Mouse (Mus musculus): ENCODE data around the gene Ift122. TPM values are rescaled to one million over a fixed set of nuclear protein-coding genes. Genes with fewer than 3 reads are reported as not detected.
"Not testable (repeated sequence)": the region's sequence is repeated elsewhere in the genome, so short reads cannot be mapped to it uniquely, and the experiment has no call there.

The Ift122 gene
- total RNA-seq, 2 experiments from 2014 or later: 22.4 to 22.9 TPM

DNA sequence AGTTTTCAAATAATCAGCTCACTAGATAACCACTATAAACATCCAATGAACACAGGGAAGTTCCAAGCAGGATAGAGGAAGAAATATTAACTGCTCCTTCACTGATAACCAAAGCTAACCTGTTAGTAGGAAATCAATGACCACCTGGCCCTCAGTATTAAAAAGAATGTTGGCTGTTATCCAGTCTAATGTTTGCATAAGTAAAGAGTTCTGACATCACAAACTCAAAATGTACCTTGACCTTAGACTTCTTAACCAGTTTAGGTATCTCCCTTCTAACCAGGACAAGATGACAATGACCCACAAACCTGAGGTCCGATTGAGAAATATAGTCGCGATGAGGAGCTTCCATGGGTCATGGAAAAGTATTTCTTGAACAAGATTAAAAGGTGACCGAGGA is 8.3 kb upstream of the Ift122 start:
- intact Hi-C loops (cut with DNase I): loop anchor here (5.0 kb wide), 1 partner anchor 292 kb away; no protein-coding TSS in a partner anchor

DNA sequence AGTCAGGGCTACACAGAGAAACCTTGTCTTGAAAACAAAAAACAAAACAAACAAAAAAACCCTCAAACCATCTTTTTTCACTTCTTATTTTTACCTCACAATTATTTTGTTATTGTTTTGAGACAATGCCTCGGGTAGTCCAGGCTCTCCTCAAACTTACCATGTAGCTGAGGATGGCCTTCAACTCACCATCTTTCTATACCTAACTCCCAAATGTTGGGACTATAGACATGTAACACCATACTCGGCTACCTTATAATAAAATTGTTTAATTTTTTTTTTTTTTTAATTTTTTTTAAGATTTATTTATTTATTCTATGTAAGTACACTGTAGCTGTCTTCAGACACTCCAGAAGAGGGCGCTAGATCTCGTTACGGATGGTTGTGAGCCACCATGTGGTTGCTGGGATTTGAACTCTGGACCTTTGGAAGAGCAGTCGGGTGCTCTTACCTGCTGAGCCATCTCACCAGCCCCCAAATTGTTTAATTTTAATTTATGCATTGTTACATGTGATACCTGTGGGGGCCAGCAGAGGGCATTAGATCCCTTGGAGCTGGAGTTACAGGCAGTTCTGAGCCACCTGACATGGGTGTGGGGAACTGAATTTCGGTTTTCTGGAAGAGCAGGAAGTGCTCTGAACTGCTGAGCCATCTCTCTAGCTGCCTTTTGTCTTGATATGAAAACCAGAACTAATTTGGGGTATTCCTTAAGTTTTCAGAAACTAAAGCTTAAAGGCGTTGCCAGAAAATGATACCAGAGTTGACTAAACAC is 6.4 kb upstream of the Ift122 start:
- DNase-seq: peak; percentile 56 to 81
- intact Hi-C loops (cut with DNase I): loop anchor here (2.0 to 5.0 kb wide), 2 partner anchors 162 to 290 kb away; no protein-coding TSS in a partner anchor

More for the DNA sequence above, 8.3 kb upstream of the Ift122 start:
- no peak for DNase-seq

DNA sequence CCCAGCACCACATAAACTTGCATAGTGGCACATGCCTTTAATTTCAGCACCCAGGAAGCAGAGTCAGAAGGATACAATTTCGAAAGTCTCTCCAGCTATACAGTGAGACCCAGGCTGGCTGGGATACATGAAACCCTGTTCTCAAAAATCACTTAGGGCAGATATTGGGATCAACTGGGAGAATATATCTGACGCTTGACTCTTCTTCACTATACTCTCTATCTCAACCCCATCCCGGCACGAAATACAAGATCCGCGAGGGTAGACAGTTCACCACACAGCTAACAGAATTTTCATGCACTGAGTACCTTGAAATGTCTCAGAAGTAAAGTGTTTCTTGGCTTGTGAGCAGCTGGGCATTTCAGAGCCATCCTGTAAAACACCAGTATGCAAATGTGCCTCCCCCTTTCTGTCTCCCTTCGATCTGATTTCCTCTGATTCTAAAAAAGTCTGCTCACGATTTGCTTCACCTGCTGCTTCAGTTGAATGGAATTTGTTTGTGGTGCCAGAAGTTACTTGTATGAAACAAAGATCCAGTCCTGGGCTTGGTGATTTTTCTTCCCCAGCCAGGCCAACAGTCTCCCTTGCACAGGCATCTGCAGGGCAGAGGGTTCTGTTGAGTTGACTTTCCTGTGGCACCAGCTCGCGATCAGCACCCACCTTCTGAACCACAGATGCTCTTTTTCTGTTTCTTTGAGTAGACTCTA is 4.5 kb upstream of the Ift122 start:
- intact Hi-C loops (cut with DNase I): loop anchor here (5.0 kb wide), 1 partner anchor 289 kb away; no protein-coding TSS in a partner anchor

DNA sequence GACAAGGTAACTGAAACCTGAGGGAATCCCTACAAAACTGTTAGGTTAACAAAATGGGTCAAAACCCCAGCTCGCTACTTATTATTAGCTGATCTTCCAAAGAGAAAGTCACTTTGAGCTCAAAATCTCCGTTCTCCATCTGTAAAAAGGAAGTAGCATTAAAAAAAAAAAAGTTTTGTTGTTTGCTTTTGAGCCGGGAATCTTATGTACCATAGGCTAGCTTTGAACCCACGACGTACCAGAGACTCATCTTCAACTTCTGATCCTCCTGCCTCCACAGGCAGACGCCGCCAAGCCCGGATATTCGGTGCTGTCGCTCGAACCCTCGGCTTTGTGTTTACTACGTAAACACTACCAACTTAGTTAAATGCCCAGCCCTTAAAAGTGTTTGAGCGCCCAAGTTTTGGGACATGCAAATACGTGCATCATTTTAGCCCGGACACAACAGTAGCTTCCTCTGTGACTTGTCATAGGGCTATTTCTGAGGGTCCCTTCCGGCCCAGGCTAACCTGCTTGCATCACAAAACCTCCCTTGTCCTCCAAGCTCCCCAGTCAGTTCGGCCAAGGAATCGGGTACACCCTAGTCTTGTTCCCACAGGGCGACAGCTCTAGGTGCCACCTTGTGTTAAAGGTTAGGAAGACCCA is 702 bp upstream of the Ift122 start:
- intact Hi-C loops (cut with DNase I): loop anchor here (5.0 kb wide), 3 partner anchors 105 to 355 kb away; partner anchors contain the start of gene Washc2
- DNase-seq: no peak

More for the DNA sequence above, 4.5 kb upstream of the Ift122 start:
- no peak for DNase-seq

DNA sequence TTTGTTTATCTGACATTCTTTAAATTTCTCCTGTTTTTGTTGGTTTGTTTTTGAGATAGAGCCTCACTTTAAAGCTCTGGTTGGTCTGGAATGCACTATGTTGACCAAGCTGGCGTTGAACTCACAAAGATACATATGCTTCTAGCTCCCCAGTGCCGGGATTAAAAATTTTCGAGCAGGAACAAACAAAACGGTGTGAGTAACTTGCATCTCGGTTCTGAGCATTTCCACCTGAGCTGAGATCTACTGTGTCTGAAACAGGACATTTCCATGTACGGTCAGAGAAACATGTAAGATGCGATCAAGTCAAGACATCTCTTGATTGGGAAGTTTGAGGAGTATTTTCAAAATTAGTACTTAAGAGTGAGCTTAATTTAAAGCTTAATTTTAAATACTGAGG is 715 bp downstream of the Ift122 start:
- intact Hi-C loops (cut with DNase I): loop anchor here (5.0 kb wide), 3 partner anchors 103 to 353 kb away; partner anchors contain the start of gene Washc2

DNA sequence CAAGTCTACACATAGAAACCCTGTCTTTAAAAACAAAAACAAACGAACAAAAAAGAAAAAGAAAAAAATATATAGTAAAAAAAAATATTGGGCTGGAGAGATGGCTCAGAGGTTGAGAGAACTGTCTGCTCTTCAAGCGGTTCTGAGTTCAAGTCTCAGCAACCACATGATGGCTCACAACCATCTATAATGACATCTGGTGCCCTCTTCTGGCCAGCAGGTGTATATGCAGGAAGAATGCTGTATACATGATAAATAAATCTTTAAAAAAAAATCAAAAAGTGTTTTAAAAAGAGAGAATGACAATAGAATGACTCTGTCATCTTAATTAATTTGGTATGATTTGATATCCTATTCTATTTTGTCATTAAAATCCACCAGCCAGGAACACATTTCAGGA is 1.2 kb downstream of the Ift122 start:
- DNase-seq: no peak
- intact Hi-C loops (cut with DNase I): loop anchor here (5.0 kb wide), 3 partner anchors 103 to 353 kb away; partner anchors contain the start of gene Washc2

More for the DNA sequence above, 715 bp downstream of the Ift122 start:
- no peak for DNase-seq

DNA sequence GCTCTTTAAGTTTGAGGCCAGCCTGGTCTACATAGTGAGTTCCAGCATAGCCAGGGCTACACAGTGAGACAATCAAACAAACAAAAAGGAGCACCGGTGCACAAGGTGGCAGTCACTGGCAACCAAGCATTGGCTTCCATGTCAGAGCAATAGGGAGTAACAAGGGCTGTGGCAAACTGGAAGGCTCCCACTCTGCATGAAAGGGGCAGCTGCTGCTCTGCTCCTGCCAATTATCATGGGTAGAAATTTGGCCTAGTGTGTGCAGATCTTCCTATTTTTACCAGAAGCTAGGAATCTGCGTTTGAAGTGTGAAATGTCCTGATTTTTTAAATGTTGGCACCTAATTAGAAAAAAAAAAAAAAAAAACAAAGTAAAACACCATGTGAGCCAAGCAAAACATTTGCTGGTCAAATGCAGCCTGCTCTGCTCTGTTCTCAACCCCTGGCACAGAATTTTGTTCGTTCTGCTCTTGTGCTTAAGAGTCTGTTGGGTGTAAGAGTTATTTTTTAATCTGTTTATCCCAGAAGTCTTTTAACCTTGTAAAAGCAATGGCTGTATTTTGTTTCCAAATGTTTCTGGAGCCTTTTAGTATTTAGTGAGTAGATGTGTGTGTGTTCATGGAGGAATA is 2.6 kb downstream of the Ift122 start:
- intact Hi-C loops (cut with DNase I): loop anchor here (5.0 kb wide), 1 partner anchor 41 kb away; no protein-coding TSS in a partner anchor
- no peak for DNase-seq

DNA sequence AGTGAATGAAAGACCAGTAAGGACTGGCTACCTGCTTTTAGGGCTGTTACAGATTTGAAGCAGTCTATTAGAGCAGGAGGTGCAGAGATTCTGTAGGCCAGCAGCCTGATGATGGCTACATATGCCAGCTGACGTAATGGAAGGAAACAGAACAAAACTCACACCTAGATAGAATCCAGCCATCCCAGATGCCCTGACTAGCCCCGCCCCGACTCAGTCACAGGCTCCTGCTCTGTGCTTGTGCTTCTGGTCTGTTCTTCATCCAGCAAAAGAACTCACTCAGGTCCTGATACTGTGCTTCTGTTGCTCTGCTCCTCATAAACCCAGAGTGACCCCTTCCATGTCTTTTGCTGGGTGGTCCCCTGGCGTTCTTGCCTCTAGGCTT is 3.1 kb downstream of the Ift122 start:
- peak in 1 of 2 experiments; percentile 28 for DNase-seq
- intact Hi-C loops (cut with DNase I): loop anchor here (5.0 kb wide), 1 partner anchor 41 kb away; no protein-coding TSS in a partner anchor

DNA sequence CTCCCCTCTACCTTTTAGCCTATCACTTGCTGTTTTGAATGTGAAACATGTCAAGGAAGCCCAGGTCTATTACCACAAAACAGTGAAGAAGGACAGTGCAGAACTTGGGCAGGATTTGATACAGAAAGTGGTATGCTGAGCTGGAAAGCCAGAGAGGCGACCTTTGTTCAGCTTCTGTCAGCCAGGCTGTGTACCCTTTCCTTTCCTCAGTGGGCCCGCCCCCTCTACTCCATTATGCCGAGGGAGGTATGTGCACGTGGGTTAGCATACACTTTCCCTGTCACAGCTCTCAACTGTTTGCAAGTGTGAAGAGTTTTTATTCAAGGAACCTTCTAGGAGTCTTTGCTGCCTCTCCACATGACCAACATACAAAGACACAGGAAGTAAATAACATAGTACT is 6.0 kb downstream of the Ift122 start:
- intact Hi-C loops (cut with DNase I): loop anchor here (5.0 kb wide), 1 partner anchor 38 kb away; no protein-coding TSS in a partner anchor
- no peak for DNase-seq

DNA sequence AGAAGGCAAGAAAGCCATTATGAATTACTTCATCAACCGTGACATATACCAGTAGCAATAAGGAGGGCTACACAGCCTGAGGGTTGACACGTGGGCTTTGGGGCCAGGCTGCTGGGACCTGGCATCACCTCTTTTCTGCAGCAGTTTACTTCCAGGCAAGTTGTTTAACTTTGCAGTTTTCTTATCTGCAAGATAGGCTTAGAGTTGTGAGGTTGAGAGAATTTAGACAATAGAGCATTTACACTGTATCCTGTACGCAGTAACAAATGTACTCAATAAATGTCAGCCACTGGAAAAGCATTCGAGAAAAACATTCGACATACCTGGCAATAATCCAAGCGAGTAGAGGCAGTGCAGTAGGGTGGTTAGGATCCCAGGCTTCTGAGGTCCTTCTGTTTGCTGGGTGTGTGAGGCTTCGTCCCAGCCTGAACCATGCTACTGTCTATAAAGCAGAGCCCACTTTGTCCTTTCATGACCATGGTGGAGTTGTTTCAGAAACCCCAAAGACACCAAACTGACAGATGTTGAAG is 6.8 kb downstream of the Ift122 start:
- intact Hi-C loops (cut with DNase I): no loop called here
- DNase-seq: no peak

DNA sequence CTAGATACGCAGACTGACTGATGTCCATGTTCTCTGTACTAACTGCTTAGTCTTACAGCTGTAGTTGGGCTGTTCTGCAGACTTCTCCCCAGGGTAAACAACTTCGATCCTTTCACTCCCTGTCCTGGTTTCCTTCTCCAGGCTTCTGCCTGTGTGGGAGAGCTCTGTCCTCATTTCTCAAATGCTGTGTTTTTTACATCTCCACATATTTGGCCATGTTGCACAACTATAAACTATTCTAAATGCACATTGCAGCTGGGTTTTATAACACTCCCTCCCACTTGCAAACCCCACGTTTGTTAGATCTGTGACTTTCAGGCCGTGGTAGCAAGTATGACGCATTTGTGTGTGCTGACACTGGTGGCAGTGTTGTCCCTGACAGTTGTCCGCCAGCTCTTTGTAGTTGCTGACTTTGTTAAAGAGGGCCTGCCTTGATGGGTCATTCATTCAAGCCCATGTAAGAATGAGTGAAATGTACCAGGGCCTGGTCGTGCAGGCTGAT is 10.1 kb downstream of the Ift122 start:
- intact Hi-C loops (cut with DNase I): no loop called here
- DNase-seq: peak in 1 of 2 experiments; percentile 39

DNA sequence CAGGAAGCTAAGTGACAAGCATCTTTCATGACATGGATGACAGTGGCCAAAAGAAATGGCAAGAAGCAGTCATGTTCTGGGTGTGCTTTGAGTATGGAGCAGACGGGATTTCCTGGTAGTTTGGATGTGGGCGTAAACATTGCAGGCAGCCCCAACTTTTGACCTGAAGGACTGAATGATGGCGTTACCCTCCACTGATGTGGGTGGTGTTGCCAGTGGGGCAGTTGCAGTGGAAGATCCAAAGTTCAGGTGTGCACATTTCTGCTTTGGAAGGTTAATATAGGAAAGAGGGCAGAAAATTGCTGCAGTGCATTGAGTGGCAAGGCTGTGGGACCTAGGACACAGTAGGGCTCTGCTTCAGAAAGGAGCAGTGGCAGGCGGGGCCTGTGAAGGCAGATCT is 12.0 kb downstream of the Ift122 start:
- intact Hi-C loops (cut with DNase I): no loop called here
- DNase-seq: no peak

DNA sequence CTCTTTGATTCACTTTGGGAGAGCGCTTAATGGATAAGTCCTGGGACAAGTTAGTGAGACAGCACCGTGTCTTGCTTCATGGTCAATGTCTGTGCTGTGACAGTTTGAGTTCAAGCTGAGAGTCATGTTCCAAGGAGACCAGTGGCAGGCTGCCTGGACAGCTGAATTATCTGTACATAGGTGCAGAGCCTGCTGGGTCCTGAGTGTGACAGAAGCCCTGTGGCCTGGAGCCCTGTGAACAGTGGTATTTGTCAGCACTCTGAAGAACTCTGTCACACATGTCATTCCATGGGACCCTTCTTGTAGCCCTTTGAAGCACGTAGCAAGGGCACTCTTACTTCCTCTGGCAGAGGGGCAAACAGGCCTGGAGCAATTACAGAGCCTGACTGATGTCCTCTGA is 13.9 kb downstream of the Ift122 start:
- not testable (repeated sequence) for DNase-seq

DNA sequence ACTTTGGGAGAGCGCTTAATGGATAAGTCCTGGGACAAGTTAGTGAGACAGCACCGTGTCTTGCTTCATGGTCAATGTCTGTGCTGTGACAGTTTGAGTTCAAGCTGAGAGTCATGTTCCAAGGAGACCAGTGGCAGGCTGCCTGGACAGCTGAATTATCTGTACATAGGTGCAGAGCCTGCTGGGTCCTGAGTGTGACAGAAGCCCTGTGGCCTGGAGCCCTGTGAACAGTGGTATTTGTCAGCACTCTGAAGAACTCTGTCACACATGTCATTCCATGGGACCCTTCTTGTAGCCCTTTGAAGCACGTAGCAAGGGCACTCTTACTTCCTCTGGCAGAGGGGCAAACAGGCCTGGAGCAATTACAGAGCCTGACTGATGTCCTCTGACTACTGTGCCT is 18.0 kb downstream of the Ift122 start:
- DNase-seq; intact Hi-C loops (cut with DNase I): not testable (repeated sequence)

More for the DNA sequence above, 13.9 kb downstream of the Ift122 start:
- intact Hi-C loops (cut with DNase I): not testable (repeated sequence)

DNA sequence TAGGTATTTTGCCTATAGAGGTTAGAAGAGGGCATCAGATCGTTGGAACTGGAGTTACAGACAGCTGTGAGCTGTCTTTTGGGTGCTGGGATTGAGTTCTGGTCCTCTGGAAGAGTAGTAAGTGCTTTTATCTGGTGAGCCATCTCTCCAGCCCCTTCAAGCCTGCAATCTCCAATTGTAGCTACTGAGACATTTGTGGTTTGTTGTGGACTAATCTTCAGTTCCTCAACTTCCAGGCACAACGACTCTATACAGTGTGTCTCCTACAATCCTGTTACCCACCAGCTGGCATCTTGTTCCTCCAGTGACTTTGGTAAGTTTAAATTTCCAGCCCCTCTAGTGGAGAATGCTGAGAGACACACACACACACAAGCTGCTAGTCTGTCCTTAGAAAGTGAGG is 24.0 kb downstream of the Ift122 start:
- no peak for DNase-seq
- intact Hi-C loops (cut with DNase I): no loop called here

DNA sequence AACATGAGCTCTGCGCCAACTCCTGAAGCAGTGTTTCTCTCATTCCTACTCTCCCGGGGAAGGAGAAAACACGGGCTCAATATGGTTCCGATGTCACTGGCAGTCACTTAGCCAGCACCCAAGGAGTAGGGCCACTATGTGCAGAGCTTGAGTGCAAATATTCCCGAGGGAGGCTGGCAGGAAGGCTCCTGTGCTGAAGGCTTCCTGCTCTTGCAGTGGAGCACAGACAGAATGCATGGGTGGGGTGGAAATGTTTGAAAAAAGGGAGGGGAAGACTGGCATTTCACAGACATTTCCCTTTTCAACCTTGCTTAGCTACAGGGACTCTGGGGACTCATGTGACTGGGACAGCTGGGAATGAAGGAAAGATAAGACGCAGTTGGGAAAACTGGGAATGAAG is 25.4 kb downstream of the Ift122 start:
- intact Hi-C loops (cut with DNase I): no loop called here
- no peak for DNase-seq

DNA sequence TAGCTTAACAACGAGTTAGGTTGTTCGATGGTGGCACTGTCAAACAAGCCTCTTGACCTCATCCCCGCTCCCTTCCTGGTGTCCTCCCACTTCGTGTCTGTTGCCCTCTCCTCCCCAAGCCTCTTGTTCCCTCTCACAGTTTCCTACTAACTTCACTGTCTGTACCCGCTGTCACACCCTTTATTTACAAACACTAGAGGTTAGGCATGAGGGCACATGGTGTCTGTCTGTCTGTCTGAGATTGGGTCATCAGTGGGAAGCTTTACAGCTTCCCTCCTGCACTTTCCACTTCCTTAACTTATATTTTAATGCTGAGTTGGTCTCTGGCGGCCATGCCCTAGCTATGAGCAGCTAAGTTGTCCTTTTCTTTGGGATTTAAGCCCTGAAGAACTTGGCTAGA is 26.5 kb downstream of the Ift122 start:
- DNase-seq: no peak
- intact Hi-C loops (cut with DNase I): no loop called here

DNA sequence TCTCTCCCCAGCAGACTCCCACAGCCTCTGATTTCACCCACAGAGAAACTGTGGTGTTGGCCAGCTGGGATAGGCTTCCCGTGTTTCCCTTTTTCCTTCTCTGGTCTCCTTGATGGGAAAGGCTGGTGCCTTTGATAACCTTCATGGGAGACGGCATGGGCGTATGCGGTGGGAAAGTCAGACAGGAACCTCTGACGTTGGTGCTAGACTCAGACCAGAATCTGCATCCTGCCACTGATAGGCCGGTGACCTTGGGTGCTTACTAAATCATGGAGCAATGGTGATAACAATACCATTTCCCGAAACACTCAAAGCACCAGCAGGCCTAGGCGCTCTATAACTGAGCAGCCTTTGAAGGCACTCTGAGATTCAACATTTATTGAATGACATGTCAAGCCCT is 27.5 kb downstream of the Ift122 start:
- no peak for DNase-seq
- intact Hi-C loops (cut with DNase I): no loop called here

DNA sequence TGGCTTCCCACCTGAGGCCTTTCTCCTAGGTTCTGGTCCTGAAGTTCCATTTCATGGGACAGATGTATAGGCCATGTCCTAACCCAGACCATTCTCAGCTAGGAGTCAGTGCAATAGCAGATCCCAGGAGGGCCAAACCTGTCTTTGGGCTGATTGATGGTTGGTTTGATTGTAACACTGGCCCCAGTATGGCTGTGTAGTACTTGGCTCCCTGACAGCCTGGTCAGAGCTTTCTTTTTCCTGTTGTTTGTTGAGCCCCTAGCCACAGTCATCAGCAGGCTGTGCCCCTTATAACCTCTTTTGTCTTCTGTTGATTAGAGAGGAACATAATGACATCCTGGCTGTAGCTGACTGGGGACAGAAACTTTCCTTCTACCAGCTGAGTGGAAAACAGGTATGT is 30.7 kb downstream of the Ift122 start:
- intact Hi-C loops (cut with DNase I): no loop called here
- DNase-seq: no peak

DNA sequence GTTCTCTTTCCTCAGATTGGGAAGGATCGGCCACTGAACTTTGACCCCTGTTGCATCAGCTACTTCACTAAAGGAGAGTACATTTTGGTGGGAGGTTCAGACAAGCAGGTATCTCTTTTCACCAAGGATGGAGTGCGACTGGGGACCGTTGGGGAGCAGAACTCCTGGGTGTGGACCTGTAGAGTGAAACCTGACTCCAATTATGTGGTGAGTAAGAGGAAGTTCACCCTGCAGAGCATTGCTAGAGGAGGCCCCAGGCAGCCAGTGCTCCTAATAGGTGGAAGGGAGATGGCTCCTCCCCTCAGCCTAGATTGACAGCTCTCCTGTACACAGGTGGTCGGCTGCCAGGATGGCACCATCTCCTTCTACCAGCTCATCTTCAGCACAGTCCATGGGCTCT is 33.6 kb downstream of the Ift122 start:
- intact Hi-C loops (cut with DNase I): no loop called here
- no peak for DNase-seq

All from heart, postnatal 10 days (tissue).